ENCODE assay signal across 8 mouse cellular contexts in genomic region chr1:84218605-84219004, GRCm38 (mm10).
A peak's percentile ranks its signal among the peaks of the same experiment; 100 is the strongest.
DNase-seq lines count a peak whose midpoint lies in the region; ATAC-seq and TF ChIP-seq lines count a peak whose summit lies in the region.

No protein-coding gene starts in this region.

- no peaks in the 10 kb centered on the region for H3K4me1 ChIP-seq in kidney, adult 2 months (ENCODE audit: control insufficient read depth, insufficient read depth, low read length)
- no peaks in the 10 kb centered on the region for H3K4me1 ChIP-seq in kidney, embryonic 16.5 days (ENCODE audit: insufficient read depth, low read length)
- peaks cover 6% of the 10 kb centered on the region; the same call in 1 of the 2 replicates for H3K4me1 ChIP-seq in embryonic facial prominence, embryonic 12.5 days

- H3K27me3 ChIP-seq in kidney, adult 2 months (replicated peaks; ENCODE audit: control insufficient read depth, insufficient read depth, low read length): no peaks in the 10 kb centered on the region
- H3K27me3 ChIP-seq in kidney, embryonic 16.5 days (ENCODE audit: insufficient read depth, low read length): no peaks in the 10 kb centered on the region
- no peaks in the 10 kb centered on the region for H3K27me3 ChIP-seq in embryonic facial prominence, embryonic 12.5 days

- H3K4me3 ChIP-seq in kidney, adult 2 months (ENCODE audit: insufficient read depth, low read depth, low read length): no peak overlapping the region
- no peak overlapping the region for H3K4me3 ChIP-seq in kidney, embryonic 16.5 days (ENCODE audit: low read length)
- no peak overlapping the region for H3K4me3 ChIP-seq in embryonic facial prominence, embryonic 12.5 days

- intact Hi-C loops in heart, postnatal 25 days (cut with DNase I): no loop called here

- WGBS in kidney, adult 2 months: 70% methylated on average over 7 of the region's 7 CpGs
- 60% methylated on average over 7 of the region's 7 CpGs for WGBS in kidney, embryonic 16.5 days
- 31% methylated on average over 7 of the region's 7 CpGs for WGBS in embryonic facial prominence, embryonic 12.5 days

- TF ChIP-seq CTCF in kidney, adult 2 months (conservative IDR thresholded peaks at IDR 0.05; ENCODE audit: insufficient read depth, insufficient read length, low read depth, low read length): no peak

- H3K9ac ChIP-seq in kidney, embryonic 16.5 days (replicated peaks; ENCODE audit: low read length): no peak overlapping the region
- no peak overlapping the region for H3K9ac ChIP-seq in embryonic facial prominence, embryonic 12.5 days

- H3K9me3 ChIP-seq in kidney, embryonic 16.5 days (ENCODE audit: low read length): no peaks in the 10 kb centered on the region
- H3K9me3 ChIP-seq in embryonic facial prominence, embryonic 12.5 days: no peaks in the 10 kb centered on the region

- no peaks in the 10 kb centered on the region for H3K36me3 ChIP-seq in kidney, adult 2 months (ENCODE audit: control insufficient read depth, insufficient read depth, low read length)
- no peaks in the 10 kb centered on the region for H3K36me3 ChIP-seq in kidney, embryonic 16.5 days (ENCODE audit: insufficient read depth, low read length)
- no peaks in the 10 kb centered on the region for H3K36me3 ChIP-seq in embryonic facial prominence, embryonic 12.5 days

- peak; percentile 37 for DNase-seq in kidney, adult 2 months
- DNase-seq in heart, postnatal 25 days (ENCODE audit: low spot score): peak; percentile 32
- DNase-seq in lung, postnatal 36 days: peak; percentile 20
- no peak for DNase-seq in thymus, postnatal 0 days (ENCODE audit: low spot score)
- DNase-seq in urinary bladder, postnatal 25 days (ENCODE audit: low spot score): no peak
- no peak for DNase-seq in cerebellum, postnatal 14 days

- no peak for TF ChIP-seq POLR2A in kidney, adult 2 months (IDR thresholded peaks at IDR 0.05; ENCODE audit: low read depth, low read length)

- no peak overlapping the region for H3K27ac ChIP-seq in kidney, adult 2 months (ENCODE audit: insufficient read depth, low read depth, low read length)
- H3K27ac ChIP-seq in kidney, embryonic 16.5 days (ENCODE audit: low read length): no peak overlapping the region
- no peak overlapping the region for H3K27ac ChIP-seq in embryonic facial prominence, embryonic 12.5 days

- ATAC-seq in kidney, embryonic 16.5 days (ENCODE audit: low FRiP score, low TSS enrichment): no peak
- peak; percentile 52; the same call in 1 of the 2 replicates for ATAC-seq in embryonic facial prominence, embryonic 12.5 days (ENCODE audit: insufficient number of reproducible peaks, insufficient read depth, low FRiP score, low TSS enrichment)

- no peak overlapping the region for H3K4me2 ChIP-seq in kidney, embryonic 16.5 days (replicated peaks; ENCODE audit: low read depth, low read length)
- H3K4me2 ChIP-seq in embryonic facial prominence, embryonic 12.5 days (replicated peaks): no peak overlapping the region

Comparison
In these comparisons a context has a peak if more than half of its experiments do, and no peak if none do; other contexts are left out.
1. DNase-seq: peak in kidney, adult 2 months (single experiment), heart, postnatal 25 days (single experiment) and lung, postnatal 36 days (single experiment); none in thymus, postnatal 0 days (single experiment), urinary bladder, postnatal 25 days (single experiment) and cerebellum, postnatal 14 days (0 of 2).